Mouse (Mus musculus): ENCODE results near the gene Klhl25.
"Not testable (repeated sequence)": the region's sequence is repeated elsewhere in the genome, so short reads cannot be mapped to it uniquely, and the experiment has no call there.

The Klhl25 gene

DNA sequence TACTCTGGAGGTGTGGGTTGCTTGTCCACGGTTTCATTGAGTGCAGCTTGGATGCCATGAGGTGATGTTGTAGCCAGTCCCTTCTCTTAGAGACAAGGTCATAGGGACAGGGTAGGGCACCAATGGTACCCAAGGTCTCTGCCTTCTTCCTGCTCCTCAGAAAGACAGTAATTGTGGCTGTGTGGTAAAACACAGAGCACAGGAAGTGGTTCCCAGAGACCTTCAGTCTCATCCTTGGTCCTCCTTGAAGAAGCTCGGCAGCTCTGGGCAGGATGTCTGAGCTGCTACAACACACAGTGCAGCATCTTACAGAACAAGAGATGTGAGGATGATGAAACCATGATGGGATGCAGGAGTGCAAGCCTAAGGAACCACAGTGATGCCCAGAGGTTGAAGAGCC lies 31.3 kb downstream of the Klhl25 start:
- DNase-seq, result not testable (repeated sequence)

DNA sequence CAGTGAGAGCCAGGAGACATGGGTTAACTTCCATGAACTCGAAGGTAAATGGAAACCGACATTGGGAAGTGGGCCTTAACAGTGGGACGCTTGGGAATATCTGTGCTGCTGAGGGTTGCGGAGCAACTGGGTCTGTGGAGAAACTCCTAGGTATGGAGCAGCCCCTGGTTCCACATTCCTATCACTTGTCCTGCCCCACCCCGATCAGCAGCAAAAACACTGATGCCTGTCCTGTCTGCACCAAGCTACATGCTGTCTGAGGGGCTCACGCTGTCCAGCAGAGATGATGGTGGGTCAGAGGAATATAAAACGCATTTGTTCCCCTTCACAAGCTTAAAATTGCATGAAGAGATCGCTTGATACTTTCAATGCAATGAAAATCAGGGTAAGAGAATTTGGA lies 32.1 kb downstream of the Klhl25 start:
- no peak for DNase-seq

DNA sequence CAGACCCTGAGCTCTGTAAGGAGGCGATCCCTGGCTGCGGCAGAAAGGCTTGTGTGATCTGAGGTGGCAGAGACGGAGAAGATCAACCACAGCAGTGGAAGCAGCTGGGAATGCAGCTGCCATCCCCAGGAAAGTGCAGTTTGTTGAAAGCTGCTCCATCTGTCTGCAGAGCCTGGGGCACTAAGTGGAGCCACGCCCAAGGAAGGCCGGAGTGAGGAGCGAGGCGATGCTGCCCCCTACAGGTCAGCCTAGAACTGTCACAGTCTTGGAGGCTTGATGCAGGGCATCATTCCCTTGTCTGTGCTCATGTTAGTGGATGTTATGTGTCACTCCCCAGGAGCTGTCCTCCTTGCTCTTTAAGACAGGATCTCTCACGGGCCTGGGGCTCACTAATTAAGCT lies 32.5 kb downstream of the Klhl25 start:
- DNase-seq, result peak; percentile 91

DNA sequence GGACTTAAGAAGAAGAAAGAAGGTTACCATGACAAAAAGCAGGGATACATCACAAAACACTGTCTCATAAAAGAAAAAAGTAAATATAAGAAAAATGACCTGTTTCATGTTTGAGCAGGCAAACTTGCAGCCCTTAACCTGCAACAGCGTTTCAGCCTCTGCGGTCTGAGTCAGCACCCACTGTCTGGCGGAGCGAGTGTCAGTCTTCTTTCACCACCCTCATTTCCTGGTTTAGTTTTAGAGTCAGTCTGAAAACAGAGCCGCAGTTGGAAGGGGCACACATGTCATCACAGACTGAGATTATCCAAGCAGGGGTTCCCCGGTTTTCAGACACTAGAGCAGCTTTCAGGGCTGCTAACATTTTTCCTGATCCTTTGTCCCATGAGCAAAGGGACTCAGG lies 33.3 kb downstream of the Klhl25 start:
- no peak for DNase-seq

DNA sequence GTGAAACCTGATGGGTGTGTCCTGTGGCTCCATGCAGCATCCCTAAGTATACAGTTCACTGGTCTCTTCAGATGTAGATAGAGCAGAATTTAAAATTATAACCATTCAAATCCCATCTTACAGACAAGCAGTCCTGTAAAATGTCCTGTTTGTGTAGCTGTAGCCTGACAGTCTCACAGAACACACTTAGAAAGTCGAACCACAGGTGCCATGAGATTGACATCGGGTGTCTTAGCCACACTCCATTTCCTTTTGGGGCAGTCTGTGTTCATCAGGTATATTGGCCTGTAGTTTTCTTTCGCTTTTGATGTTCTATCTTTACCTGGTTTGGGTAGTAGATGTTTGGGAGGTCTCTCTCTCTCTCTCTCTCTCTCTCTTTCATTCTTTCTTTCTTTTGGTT lies 33.7 kb downstream of the Klhl25 start:
- no peak for DNase-seq

DNA sequence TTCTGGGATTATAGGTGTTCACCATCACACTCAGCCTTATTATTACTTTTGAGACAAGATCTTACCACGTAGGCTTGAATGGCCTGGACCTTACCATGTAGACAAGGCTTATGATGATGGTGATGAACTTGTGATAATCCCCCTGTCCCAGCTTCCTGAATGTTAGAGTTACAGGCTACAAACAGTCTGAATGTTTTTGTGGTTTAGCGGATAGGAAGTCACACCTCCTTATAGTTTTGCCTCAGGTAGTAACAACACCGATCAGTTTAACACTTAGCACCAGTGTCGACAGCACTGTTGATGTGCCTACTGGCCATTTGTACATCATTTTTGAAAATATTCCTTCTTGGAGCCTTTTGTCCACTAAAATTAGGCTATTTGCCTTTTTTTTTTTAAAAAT lies 43.4 kb downstream of the Klhl25 start:
- DNase-seq, result no peak

DNA sequence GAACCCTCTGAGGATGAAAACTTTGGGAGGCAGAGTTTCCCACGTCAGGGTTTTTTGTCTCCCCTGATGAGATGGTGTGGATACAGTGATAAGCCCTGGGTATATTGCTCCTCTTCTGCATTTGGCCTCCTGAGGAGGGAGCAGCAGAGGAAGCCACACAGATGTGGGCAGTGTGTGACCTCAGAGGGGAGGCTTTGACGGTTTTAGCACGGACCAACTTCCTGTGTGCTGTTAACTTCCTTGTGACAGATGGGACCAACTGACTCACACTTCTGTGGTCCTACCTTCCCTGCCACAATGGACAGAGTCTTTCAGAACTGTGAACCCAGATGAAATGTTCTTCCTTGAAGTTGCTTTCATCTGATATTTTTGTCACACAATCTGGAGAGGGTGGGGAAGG lies 44.6 kb downstream of the Klhl25 start:
- peak in 1 of 2 experiments; percentile 15 for DNase-seq

DNA sequence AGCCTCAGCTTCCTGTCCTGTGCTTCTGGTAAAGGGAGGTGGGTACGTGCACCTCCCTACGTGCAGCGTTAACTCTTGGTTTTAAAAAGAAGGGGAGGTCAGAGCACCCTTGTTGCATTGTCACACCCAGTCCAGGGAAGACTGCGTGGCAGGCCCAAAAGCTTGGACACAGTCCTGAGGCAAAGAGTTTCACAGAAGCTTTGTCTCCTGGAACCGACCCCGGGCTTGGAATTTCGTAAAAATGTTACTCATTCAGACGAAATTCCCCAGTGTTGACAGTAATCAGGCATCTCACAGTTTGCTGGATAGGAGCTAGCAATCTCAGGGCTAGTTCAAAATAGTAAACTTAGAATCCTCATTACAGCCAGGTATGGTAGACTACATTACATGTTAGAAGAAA lies 45.6 kb downstream of the Klhl25 start:
- DNase-seq, result no peak

DNA sequence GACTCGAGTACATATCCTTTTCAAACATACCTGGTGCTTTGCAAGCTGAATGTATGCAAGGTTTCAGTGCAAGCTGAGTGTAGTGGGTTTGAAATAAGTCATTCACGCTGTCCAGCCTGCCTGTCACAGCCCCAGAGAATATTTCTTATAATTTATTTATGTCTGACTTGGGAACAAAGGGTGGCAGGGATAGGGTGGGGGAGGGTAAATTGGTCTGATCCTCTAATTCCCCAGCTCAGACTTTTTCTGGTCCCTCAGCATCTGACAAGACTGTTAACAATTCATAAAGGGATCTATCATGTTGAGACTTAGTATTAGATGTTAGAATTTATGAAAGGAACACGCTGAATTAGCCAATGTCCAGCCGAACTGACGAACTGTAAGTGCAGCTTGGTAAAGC lies 48.9 kb downstream of the Klhl25 start:
- no peak for DNase-seq

DNA sequence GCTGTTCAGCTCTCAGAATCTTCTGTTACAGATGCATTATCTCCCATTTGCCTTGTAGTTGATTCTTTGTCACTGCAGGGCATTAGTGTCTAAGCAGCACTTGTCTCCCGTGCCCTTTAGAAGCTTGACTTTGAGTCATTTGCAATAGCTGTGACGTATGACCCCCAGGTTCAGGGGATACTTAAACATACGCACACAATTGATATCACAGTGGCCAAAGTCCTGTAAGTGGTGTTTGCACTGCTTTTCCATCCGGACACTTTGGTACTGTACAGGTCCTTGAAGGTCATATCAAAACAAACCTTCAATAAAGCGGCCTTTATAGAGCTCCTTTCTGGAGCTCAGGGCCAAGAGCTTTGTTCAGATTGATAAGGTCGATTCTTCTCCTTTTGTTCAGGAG lies 51.0 kb downstream of the Klhl25 start:
- no peak for DNase-seq

DNA sequence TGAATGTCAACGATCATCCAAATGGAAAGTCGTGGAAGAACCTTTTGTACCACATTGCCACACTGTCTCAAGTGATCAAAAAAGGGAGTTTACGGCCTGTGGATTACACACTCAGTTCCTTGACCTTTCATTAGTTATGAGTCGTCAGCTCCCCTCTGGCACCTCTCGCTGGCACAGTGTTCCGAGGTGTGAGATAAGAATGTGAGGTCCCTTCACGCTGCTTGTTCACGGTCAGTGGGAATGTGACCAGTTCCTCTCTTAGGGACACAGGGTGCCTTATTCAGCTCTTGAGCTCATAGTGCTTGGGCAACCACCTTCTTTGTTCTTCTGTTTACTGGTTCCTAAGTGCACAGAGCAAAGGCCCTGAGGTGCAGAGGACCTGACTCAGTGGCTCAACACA lies 51.4 kb downstream of the Klhl25 start:
- no peak for DNase-seq

DNA sequence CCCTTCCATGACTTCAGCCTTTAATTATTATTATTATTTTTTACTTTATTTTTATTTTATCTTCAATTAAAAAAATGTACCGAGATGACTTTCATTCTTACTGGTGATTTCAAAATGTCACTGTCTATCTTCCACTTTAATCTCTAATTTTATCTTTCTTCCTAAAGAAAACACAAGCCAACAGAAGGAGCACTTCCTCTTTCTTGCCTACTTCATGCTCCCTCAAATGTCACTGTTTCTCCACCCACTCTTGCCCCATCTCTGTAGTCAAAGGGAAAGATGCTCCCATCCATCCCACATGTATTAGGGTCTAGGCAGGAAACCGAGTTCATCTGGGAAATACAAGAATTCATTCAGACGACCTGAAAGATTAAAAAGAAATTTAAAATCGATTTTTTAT lies 51.8 kb downstream of the Klhl25 start:
- no peak for DNase-seq

DNA sequence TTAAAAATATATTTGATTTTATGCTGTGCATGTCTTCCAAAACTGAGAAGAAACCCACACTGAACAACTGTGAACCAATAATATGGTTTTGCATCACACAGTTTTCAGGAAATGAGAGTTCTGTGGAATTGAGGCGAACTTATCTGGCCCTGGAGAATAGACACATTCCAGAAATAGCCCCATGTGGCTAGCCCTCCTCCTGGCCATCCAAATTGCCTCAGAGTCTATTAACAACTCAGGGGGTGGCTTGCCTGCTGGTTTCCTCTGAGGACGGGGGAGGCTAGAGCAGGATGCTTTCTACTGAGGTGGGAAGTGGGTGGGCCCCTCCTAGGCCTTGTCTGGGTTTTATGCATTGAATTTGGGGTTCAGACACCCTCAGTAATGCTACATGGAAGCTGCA lies 57.0 kb downstream of the Klhl25 start:
- no peak for DNase-seq

DNA sequence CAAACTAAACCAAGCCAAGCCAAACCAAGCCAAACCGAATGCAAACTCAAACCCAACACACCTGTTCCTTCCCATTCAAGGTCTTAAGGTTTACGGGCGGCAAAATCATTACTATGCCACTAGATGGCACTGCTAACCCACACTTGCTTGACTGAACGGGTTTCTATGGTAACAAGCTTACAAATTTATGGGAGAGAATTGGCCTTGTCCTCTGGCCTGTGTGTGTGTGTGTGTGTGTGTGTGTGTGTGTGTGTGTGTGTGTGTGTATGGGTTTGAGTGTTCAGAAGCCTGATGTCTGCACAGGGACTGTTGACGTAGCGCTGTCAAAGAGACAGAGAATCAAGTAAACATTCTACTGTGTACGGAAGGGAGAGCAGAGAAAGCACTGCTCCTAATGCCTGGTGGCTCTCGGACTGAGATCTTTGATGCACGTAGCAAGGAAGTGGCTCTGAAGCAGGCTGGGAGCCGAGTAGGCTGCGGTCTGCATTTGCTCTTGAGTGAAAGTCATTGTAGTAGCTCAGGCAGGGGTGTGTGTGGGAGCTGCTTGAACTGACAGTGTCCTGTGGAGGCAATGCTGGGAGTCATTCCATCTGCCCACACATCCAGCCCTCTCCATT lies 62.0 kb downstream of the Klhl25 start:
- peak; percentile 60 to 66 for DNase-seq

DNA sequence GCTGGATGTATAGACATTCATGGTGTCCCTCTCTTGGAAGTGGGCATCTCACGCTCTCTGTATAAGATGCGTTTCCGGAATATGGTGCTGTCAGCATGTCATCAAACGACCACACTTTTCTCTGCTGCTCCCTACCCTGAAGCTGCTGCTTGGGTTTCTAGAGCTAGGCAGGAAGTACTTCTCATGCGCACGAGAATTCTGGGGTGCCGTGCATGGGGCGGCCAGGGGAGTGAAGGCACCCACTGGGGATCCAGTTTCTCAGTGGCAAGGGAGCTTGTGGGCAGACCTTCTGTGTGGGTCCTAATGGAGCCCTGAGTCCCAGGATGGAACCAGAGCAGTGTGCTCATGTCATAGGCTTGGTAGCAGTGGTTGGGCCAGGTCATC lies 62.5 kb downstream of the Klhl25 start:
- no peak for DNase-seq

DNA sequence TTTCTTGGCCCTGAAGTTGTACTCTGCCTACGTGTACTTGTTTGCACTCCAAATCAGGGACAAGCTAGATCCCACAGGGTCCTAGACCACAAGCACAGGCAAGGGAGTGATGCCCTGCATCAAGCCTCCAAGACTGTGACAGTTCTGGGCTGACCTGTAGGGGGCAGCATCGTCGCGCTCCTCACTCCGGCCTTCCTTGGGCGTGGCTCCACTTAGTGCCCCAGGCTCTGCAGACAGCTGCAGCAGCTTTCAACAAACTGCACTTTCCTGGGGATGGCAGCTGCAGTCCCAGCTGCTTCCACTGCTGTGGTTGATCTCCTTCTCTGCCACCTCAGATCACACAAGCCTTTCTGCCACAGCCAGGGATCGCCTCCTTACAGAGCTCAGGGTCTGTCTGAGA lies 65.8 kb downstream of the Klhl25 start:
- peak; percentile 78 to 81 for DNase-seq

DNA sequence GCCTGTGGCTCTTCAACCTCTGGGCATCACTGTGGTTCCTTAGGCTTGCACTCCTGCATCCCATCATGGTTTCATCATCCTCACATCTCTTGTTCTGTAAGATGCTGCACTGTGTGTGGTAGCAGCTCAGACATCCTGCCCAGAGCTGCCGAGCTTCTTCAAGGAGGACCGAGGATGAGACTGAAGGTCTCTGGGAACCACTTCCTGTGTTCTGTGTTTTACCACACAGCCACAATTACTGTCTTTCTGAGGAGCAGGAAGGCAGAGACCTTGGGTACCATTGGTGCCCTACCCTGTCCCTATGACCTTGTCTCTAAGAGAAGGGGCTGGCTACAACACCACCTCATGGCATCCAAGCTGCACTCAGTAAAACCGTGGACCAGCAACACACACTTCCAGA lies 67.4 kb downstream of the Klhl25 start:
- DNase-seq, result not testable (repeated sequence)

DNA sequence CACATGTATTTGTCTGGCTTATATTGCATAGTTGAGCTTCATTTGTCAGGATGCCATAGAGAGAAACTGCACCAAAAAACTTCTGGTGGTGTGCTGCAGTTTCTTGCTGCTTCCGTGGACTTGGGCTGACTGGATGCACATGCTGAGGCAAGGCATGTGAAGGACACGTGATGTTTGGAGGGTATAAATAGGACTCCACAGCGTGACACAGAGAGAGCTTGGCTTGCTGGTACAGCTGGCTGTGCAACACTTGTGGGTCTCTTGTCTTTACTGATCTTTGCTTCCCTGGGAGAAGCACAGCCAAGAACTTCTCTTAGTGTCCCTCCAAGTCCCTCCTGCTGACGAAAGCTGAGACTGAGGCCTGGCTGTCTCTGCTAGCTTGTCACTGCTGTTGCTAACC lies 69.6 kb downstream of the Klhl25 start:
- DNase-seq, result no peak

DNA sequence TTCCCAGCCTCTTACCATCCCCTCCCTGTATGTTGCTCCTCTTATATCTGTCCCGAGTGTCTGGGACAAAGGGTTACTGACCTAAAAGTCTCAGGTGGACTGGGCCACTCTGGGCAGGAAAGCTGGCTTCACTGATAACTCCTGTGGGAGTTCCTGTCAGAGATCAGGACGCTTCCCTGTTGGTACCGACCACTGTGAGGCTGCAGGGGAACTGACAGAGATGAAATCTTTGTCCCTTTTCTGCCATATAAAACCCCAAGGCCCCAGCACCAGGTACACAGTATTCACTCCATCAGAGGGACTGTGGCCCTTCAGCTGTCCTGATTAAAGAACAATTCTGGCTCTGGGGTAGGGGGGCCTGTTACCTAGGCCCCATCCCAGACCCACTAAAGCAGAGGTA lies 71.6 kb downstream of the Klhl25 start:
- DNase-seq, result not testable (repeated sequence)

Data from B cell, adult 2 months (primary cell).